Mouse (Mus musculus): ENCODE data around the gene Xrn1.

DNA sequence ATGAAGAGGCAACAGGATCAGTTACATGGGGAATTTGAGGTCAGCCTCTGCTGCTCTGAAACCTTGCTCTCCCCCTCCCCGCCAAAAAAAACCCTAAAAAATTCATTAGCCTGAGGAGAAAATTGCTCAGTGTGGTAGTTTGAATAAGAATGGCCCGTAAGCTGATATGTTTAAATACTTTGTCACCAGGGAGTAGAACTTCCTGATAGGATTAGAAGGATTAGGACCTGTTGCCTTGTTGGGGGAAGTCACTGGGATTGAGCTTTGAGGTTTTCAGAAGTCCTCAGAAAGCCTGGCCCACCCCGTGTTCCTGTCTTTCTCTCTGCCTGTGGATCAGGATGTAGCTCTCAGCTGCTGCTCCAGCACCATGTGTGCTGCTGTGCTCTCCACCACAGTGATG is 73.4 kb downstream of the Xrn1 start:
- TF ChIP-seq POLR2A (IDR thresholded peaks at IDR 0.05; ENCODE audit: borderline replicate concordance, control insufficient read depth, low read depth, low read length), result no peak
- no peak for TF ChIP-seq CTCF (IDR thresholded peaks at IDR 0.05; ENCODE audit: control insufficient read depth, insufficient read depth, low read length)
